In genomic region chr13:108604213-108604612, GRCm38 (mm10) we compare ENCODE assay signal across 13 mouse cellular contexts.
"Had no signal": no experiment of that assay in that cellular context is flagged by ENCODE, and none has a peak within 500 bp of the region (broad histone marks: within the 10 kb centered on the region; RNA-seq: fewer than 3 reads in every experiment).

No protein-coding gene starts in this region.

- H3K9ac ChIP-seq: lung, embryonic 14.5 days; midbrain, embryonic 12.5 days; neural tube, embryonic 12.5 days; stomach, embryonic 15.5 days had no signal

- H3K27me3 ChIP-seq: midbrain, embryonic 12.5 days; neural tube, embryonic 12.5 days; stomach, embryonic 15.5 days had no signal

- H3K4me1 ChIP-seq: midbrain, embryonic 10.5 days; midbrain, embryonic 12.5 days; neural tube, embryonic 12.5 days; stomach, embryonic 15.5 days had no signal

- H3K4me3 ChIP-seq: midbrain, embryonic 10.5 days; midbrain, embryonic 12.5 days; neural tube, embryonic 12.5 days; stomach, embryonic 15.5 days had no signal

- DNase-seq: lung, embryonic 14.5 days; lung, postnatal 10 days; lung, postnatal 4 days; midbrain, embryonic 14.5 days; right cerebral cortex, postnatal 14 days; thymus, adult 2 months; thymus, postnatal 25 days; thymus, postnatal 4 days had no signal

- H3K36me3 ChIP-seq: midbrain, embryonic 10.5 days; midbrain, embryonic 12.5 days; neural tube, embryonic 12.5 days; stomach, embryonic 15.5 days had no signal

- H3K4me2 ChIP-seq: lung, embryonic 14.5 days; midbrain, embryonic 12.5 days; neural tube, embryonic 12.5 days; stomach, embryonic 15.5 days had no signal

- H3K27ac ChIP-seq: midbrain, embryonic 10.5 days; midbrain, embryonic 12.5 days; neural tube, embryonic 12.5 days; stomach, embryonic 15.5 days; stomach, postnatal 0 days had no signal

- H3K9me3 ChIP-seq: midbrain, embryonic 10.5 days; midbrain, embryonic 12.5 days; neural tube, embryonic 12.5 days; stomach, embryonic 15.5 days had no signal
